Mouse (Mus musculus) megakaryocyte, adult 5-6 weeks (primary cell): ENCODE data around the gene Srpr. TPM values are rescaled to one million over a fixed set of nuclear protein-coding genes. Genes with fewer than 3 reads are reported as not detected.

Experiments used
- ATAC-seq: 2 replicates; pipeline ENCODE4 v1.8.0; 2016; ENCODE audit warnings: mild to moderate bottlenecking, inconsistent platforms; ENCODE audit not compliant: poor library complexity, severe bottlenecking
- total RNA-seq, 2 experiments: library from RNA; stranded (forward) in 1 of 2; stranded (reverse) in 1 of 2; fragments of 153-499, 151-499 nt in 1 of 2; fragments of 221-1000, 200-1000 nt in 1 of 2; gene quantifications; 2 replicates each; pipeline versions ENCODE4 v1.2.3 to v1.2.4; 2015 to 2017

The Srpr gene
- total RNA-seq, 2 experiments from 2014 or later, result 42.6 to 56.3 TPM

DNA sequence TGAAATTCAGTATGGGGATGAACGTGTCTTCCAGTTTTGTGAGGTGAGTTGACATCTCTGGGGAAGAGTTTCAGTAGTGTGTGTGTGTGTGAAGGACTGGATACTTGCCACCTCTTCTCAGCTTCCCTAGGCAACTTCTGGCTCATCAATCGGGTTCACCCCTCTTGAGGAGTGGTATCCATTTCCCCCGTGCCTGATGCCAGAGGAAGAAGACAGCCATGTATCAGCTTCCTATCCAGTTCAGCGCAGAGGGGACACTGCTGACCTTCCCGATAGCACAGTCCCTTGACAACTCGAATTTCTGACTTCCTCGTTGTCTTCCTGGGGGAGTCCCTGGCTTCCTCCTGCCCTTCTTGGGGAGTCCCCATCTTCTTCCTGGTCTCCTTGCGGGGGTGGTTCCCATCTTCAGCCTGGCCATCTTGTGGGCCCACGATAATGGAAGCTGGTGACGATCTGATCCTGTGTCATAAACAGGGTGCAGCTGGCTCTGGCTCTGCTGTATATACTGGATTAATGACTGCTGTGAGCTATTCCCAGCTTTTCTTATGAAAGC, 12.5 kb upstream of the Srpr start:
- no peak for ATAC-seq

- ATAC-seq, result no peak
These were observed 11.3 kb upstream of the Srpr start for GRCm38 (mm10) chr9:35188700-35189099.

- no peak for ATAC-seq
These were observed 6.9 kb upstream of the Srpr start for GRCm38 (mm10) chr9:35192983-35193542.

GRCm38 (mm10) chr9:35194048-35194447, 5.9 kb upstream of the Srpr start:
- ATAC-seq, result peak; percentile 98

DNA sequence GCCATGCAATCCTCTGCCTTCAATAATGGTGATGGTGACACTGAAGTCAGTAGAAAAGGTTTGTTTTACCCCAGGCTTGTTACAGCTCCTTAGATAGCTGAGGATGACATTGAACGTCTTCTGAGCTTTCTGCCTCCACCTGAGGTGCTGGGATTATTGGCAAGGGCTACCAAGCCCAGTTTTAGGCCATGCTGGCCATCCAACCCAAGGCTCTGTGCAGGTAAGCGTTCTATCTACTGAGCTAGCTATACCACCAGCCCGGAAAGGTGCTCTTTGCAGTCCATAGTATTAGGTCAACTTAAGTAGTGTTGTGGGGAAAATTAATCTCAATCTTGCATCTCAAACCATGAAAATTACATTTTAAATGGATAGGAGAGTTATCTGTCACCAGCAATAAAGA, 2.4 kb upstream of the Srpr start:
- no peak for ATAC-seq

DNA sequence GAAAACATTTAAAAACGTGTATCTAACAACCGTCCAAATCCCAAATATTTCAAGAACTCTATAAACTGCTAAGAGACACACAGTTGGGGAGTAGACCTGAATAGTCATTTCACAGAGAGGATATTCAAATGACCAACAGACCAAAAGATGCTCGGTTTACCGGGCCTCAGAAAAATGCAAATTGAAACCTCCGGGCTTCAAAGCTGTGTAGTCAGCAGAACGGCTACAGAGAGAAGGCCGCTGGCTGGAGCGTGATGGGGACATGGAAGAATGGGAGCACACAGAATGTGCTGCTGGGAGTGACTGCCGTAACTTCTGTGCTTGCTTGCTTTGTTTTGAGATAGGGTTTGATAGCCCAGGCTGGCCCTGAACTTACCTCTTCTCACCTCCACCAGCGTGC, 1.6 kb upstream of the Srpr start:
- no peak for ATAC-seq

DNA sequence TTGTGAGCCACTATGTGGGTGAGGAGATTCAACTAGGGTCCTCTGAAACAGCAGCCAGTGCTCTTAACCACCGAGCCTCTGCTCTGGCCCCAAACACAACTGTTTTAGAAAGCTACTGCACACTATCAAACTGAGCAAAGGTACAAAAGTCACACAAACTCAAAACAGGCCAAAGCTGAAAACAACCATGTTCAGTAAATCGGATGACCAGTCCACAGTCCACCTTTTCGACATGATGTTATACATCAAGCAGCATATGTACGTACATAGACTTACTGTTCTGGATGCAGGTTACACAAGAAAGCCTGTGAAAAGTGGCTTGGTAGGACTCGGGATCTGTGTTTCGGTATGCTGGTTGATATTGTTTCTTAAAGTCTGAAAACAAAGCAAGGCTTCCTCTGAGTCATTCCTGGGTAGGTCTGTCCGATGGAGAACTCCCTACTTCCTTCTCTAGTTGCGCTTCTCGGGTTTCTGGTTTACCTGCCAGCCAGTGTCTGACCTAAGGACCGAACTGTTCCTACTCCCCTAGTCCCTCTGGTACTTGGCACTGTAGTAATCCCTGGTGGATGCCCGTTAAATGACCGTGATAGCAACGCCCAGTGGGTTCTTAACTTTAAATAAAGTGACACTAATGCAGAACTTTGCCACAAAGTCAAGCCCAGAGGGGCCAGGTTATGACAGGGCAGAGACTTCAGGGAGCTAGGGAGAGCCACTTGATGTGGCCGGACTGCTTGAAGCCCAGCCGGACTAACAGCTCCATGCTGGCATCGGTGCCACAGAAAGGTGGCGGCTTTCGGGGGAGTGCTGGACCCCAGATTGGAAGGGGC, 817 bp upstream of the Srpr start:
- ATAC-seq, result peak; percentile 46

DNA sequence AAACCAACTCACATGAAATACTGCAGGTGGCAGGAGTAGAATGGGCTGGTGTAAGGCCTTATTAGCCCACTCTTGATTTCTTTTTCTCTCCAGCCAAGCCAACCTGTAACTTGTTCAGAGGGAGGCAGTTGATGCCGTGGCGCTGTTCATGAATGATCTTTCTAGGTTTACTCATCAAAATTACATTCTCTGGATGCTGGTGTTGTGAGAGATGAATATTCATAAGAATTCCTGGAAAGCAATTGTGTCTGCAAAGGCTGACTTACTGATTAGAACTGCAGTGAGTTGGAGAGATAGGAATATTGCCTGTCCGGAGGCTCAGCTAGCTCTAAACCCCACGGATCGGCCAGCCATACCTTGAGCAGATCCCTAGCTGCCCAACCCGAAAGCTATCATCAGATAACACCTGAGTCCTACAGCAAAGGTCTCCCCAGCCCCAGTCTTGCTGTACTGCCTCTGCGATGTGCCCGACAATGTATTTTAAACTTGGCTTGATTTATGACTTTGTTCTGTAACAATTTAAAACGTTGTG, 620 bp downstream of the Srpr start:
- ATAC-seq, result no peak

- ATAC-seq, result no peak
These were observed 3.6 kb downstream of the Srpr start for GRCm38 (mm10) chr9:35203536-35203935.

DNA sequence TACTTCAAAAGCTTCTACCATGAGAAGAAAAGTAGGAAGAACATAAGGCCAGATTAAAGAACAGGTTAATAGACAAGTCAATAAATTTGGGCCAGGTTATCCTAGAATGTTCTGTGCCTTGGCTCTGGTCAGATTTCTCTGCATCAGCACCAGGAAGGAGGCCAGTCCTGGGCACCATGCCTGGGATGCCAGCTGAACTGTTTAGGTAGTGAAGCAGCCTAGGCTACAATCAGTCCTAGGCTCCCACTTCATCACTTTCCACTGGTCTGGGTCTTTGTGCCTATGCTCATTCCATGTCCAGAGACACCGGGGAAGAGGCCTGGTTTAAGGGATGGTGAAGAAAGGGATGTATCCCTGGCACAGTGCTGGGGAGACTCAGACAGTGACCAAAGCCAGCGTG, 4.4 kb downstream of the Srpr start:
- ATAC-seq, result no peak

GRCm38 (mm10) chr9:35210542-35211474, 10.8 kb downstream of the Srpr start, which contains the start of gene Foxred1:
Gene Foxred1 (minus strand): TSS chr9:35211055.
- ATAC-seq, result peak; percentile 94

DNA sequence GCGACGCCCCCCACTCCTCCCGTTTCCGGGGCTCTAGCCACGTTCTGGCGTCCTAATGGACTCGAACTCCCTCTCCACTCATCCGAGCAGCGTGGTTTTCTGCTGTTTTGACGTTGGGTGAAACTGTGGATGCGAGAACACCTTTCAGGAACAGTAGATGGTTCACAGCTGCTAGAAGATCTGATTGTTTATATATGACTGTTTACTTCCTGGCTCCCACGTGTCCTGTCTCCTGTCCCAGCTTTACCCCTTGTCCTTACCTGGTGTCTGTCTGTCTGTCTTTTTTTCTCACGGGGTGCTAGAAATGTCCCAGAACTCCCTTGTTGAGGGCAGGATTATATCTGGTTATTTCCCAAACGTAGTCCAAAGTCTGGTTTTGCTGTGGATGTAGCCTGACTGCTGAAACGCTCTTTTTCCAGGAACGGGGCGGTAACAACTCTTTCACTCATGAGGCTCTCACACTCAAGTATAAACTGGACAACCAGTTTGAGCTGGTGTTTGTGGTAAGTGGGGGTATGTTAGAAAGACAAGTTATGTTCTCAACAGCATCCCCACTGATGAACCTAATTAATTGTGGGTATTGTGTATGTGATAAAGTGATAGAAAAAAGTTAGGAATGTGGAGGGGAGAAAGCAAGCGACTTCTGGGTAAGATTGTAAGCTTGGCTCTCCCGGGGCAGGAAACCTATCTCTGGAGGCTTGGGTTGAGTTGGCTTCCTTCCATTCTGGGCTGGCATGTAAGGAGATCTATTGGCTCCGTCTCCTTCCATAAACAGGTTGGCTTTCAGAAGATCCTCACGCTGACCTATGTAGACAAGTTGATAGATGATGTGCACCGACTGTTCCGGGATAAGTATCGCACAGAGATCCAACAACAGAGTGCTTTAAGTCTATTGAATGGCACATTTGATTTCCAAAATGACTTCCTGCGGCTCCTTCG, 11.9 kb downstream of the Srpr start:
- ATAC-seq, result no peak

GRCm38 (mm10) chr9:35217963-35218362, 18.0 kb downstream of the Srpr start:
- no peak for ATAC-seq

DNA sequence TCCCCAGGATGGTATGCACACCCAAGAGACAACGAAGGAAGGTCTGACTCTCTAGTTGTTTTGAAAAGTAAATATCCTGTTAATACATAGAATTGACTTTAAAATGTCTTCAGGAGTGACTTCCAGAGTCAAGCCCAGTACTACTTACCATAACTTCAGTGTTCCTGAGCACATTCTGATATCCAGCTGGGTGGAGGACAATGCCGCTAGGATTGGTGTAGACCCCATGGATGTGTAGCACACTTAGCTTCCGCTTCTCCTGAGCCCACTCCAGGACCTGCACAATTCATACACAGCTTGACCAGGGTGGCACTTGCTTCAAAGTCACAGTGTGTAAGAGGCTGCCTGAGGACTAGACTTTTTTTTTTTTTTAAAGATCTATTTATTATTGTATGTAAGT, 23.5 kb downstream of the Srpr start:
- no peak for ATAC-seq

DNA sequence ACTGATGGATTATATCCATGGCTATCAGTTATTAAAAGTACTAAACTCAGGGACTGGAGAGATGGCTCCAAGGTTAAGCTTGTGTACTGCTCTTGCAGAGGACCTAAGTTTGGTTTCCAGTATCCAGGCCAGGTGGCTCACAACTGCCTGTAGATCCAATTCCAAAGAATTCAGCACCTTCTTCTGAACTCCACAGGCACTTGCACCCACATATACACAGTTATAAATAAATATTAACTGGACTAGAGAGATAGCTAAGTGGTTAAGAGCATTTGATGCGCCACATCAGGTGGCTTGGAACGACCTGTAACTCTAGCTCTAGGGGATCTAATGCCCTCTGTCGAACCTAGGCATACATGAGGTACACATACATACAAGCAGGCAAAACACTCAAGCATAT, 28.7 kb downstream of the Srpr start:
- no peak for ATAC-seq

DNA sequence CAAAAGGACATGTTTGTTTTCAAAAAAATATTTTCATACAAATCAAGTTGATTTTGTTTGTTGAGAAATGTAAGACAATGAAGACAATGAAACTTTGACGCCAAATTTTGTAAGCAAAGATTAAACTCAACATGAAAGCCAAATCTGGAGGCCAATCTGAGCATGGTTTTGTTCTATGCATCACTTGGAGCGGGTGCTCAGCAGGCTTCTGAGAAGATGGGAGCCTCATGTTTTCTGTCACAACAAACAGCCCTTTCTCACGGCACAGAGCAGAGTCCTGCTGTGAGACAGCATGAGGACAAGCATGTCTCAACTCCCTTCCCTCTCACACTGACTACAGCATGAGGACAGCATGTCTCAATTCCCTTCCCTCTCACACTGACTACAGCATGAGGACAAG, 36.0 kb downstream of the Srpr start:
- ATAC-seq, result no peak

GRCm38 (mm10) chr9:35238371-35238770, 38.4 kb downstream of the Srpr start:
- ATAC-seq, result no peak

DNA sequence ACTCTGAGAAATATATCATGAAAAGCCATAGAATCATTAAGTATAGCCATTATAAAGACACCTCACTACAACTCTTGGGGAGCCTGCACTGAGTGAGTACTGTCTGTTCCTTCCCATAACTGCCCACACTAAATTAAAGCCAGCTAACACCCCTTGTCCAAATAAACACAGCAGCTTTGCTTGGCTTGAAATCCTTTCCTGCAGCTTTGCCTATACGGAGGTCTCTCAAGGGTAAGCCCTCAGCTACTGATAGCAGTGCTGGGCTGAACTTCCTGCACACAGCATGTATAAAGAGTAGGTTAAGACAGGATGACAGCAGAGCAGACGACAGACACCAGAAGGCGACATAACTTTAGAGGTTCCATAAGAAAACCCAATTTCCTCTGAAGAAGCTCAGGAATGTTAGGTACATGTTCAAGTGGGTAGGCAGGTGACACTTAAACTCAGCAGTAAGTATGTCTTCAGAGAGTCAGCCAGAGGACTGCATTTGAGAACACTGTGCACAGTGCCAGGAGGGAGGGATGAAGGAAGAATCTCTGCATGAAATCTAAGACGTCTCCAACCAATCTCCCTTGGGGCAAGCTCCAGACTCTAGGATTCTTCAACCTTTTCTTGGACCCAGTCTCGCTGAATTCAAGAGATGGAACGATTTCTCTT, 39.1 kb downstream of the Srpr start:
- ATAC-seq, result no peak

GRCm38 (mm10) chr9:35239734-35240133, 39.8 kb downstream of the Srpr start:
- ATAC-seq, result no peak
